Mouse (Mus musculus): ENCODE data around the gene Gm3573. TPM values are rescaled to one million over a fixed set of nuclear protein-coding genes. Genes with fewer than 3 reads are reported as not detected.
"Not testable (repeated sequence)": the region's sequence is repeated elsewhere in the genome, so short reads cannot be mapped to it uniquely, and the experiment has no call there.

The Gm3573 gene
- polyA plus RNA-seq (2014; fragmentation: Nextera tagmentation; extraction: Ambion mirVana), result not detected in 2 replicates

DNA sequence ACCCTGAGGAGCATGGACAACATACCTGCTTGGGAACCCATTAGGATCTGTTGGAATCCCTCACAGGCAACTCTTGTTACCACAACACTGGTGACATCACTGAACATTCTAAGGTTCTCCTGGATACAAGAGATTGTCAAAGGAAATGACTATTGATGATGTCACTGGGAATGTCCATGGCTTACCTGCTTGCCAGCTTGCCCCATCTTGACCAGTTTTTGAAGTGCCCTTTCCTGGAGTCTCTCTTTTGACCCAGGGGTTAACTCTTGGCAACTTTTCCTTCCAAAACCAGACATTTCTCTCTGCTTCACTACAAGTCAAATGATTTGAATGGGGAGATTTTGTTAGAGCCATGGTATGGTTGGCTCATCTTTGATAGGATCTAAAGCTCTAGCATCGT, at the start of gene Gm3573:
Gm3573 (minus strand) TSS at position 101 of the 400 bp plus-strand sequence.
- not testable (repeated sequence) for ATAC-seq (ENCODE audit: insufficient number of reproducible peaks, insufficient read depth, low FRiP score, low read depth); H3K27ac ChIP-seq (replicated peaks in 1 of 2; ENCODE audit: control insufficient read depth in 1 of 2, insufficient read depth in 1 of 2, low read depth in 2 of 2, low read length in 2 of 2); H3K36me3 ChIP-seq (ENCODE audit: control insufficient read depth, insufficient read depth, low read length); H3K9ac ChIP-seq (ENCODE audit: low read length); H3K9me3 ChIP-seq (ENCODE audit: control insufficient read depth, low read length); H3K4me1 ChIP-seq (ENCODE audit: control insufficient read depth in 2 of 2, insufficient read depth in 2 of 2, low read length in 2 of 2); H3K4me3 ChIP-seq (ENCODE audit: control insufficient read depth in 1 of 2, insufficient read depth in 1 of 2, low read depth in 1 of 2, low read length in 2 of 2); H3K4me2 ChIP-seq (ENCODE audit: low read length); H3K27me3 ChIP-seq (ENCODE audit: control insufficient read depth, insufficient read depth, low read length)
- no CpG with 5 or more reads among the region's 1 CpGs for WGBS

DNA sequence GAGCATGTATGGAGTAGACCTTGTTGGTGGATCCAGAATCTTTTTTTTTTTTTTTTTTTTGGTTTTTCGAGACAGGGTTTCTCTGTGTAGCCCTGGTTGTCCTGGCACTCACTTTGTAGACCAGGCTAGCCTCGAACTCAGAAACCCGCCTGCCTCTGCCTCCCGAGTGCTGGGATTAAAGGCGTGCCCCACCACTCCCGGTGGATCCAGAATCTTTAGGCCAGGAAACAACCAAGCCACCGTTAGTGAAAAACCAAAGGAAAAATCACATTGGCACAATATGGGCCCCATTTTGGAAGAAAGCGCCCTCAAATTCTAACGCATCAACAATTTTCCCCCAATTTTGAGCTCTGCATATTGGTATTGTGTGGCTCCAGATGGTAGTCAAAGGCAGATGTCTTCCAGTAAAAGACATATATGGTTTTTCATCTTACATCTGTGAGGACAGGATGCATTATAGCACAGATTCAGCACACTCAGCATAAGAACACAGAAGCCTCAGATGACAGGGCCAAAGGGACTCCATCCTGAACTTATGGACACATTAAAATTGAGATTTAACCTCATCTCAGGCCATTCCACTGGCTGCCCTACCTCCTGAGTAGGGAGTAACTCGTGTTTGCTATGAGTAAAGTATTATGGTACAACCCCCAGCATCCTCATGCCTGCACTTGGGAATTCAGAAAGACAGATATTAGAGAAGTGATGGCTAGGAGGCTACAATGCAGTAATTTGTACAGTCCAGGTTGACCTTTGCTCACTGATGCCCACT, 26.4 kb upstream of the Gm3573 start:
- H3K9me3 ChIP-seq (ENCODE audit: control insufficient read depth, low read length); H3K36me3 ChIP-seq (ENCODE audit: control insufficient read depth, insufficient read depth, low read length); ATAC-seq (ENCODE audit: insufficient number of reproducible peaks, insufficient read depth, low FRiP score, low read depth); H3K27me3 ChIP-seq (ENCODE audit: control insufficient read depth, insufficient read depth, low read length); H3K4me3 ChIP-seq (ENCODE audit: control insufficient read depth in 1 of 2, insufficient read depth in 1 of 2, low read depth in 1 of 2, low read length in 2 of 2); H3K4me2 ChIP-seq (ENCODE audit: low read length); H3K27ac ChIP-seq (replicated peaks in 1 of 2; ENCODE audit: control insufficient read depth in 1 of 2, insufficient read depth in 1 of 2, low read depth in 2 of 2, low read length in 2 of 2); H3K9ac ChIP-seq (ENCODE audit: low read length); H3K4me1 ChIP-seq (ENCODE audit: control insufficient read depth in 2 of 2, insufficient read depth in 2 of 2, low read length in 2 of 2): not testable (repeated sequence)
- 79% methylated on average over 8 of the region's 10 CpGs for WGBS

DNA sequence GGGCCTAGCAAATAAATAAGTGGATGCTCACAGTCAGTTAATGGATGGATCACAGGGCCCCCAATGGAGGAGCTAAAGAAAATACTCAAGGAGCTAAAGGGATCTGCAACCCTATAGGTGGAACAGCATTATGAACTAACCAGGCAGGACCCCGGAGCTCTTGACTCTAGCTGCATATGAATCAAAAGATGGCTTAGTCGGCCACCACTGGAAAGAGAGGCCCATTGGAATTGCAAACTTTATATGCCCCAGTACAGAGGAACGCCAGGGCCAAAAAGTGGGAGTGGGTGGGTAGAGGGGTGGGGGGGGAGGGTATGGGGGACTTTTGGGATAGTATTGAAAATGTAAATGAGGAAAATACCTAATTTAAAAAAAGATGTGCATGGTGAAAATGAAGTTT, 6.7 kb downstream of the Gm3573 start:
- WGBS, result 85% methylated on average over 3 of the region's 3 CpGs
- not testable (repeated sequence) for H3K4me2 ChIP-seq (ENCODE audit: low read length); H3K27ac ChIP-seq (replicated peaks in 1 of 2; ENCODE audit: control insufficient read depth in 1 of 2, insufficient read depth in 1 of 2, low read depth in 2 of 2, low read length in 2 of 2); ATAC-seq (ENCODE audit: insufficient number of reproducible peaks, insufficient read depth, low FRiP score, low read depth); H3K4me1 ChIP-seq (ENCODE audit: control insufficient read depth in 2 of 2, insufficient read depth in 2 of 2, low read length in 2 of 2); H3K27me3 ChIP-seq (ENCODE audit: control insufficient read depth, insufficient read depth, low read length); H3K4me3 ChIP-seq (ENCODE audit: control insufficient read depth in 1 of 2, insufficient read depth in 1 of 2, low read depth in 1 of 2, low read length in 2 of 2); H3K9ac ChIP-seq (ENCODE audit: low read length); H3K9me3 ChIP-seq (ENCODE audit: control insufficient read depth, low read length); H3K36me3 ChIP-seq (ENCODE audit: control insufficient read depth, insufficient read depth, low read length)

- WGBS, result 82% methylated on average over 1 of the region's 2 CpGs
- ATAC-seq (ENCODE audit: insufficient number of reproducible peaks, insufficient read depth, low FRiP score, low read depth); H3K27me3 ChIP-seq (ENCODE audit: control insufficient read depth, insufficient read depth, low read length); H3K36me3 ChIP-seq (ENCODE audit: control insufficient read depth, insufficient read depth, low read length); H3K27ac ChIP-seq (replicated peaks in 1 of 2; ENCODE audit: control insufficient read depth in 1 of 2, insufficient read depth in 1 of 2, low read depth in 2 of 2, low read length in 2 of 2); H3K4me1 ChIP-seq (ENCODE audit: control insufficient read depth in 2 of 2, insufficient read depth in 2 of 2, low read length in 2 of 2); H3K9me3 ChIP-seq (ENCODE audit: control insufficient read depth, low read length); H3K4me2 ChIP-seq (ENCODE audit: low read length); H3K9ac ChIP-seq (ENCODE audit: low read length); H3K4me3 ChIP-seq (ENCODE audit: control insufficient read depth in 1 of 2, insufficient read depth in 1 of 2, low read depth in 1 of 2, low read length in 2 of 2): not testable (repeated sequence)
These were observed 28.1 kb downstream of the Gm3573 start, which contains the start of gene Gm17027 for GRCm38 (mm10) chr14:42162522-42162921. TSS of gene Gm17027 (minus strand) at chr14:42162622.

Other genes with a start within 250 kb of the Gm3573 start
- gene 1700024B05Rik, start 246.8 kb downstream of the Gm3573 start, polyA plus RNA-seq (2014; fragmentation: Nextera tagmentation; extraction: Ambion mirVana), result not detected in 2 replicates
- not detected in 2 replicates for gene Gm6401, start 222.9 kb downstream of the Gm3573 start, polyA plus RNA-seq (2014; fragmentation: Nextera tagmentation; extraction: Ambion mirVana)
- gene Gm3543, start 207.5 kb downstream of the Gm3573 start, polyA plus RNA-seq (2014; fragmentation: Nextera tagmentation; extraction: Ambion mirVana), result not detected in 2 replicates
- not detected in 2 replicates for gene Gm7951, start 73.4 kb downstream of the Gm3573 start, polyA plus RNA-seq (2014; fragmentation: Nextera tagmentation; extraction: Ambion mirVana)
- not detected in 2 replicates for gene Gm17027, start 28.2 kb downstream of the Gm3573 start, polyA plus RNA-seq (2014; fragmentation: Nextera tagmentation; extraction: Ambion mirVana)
- not detected in 2 replicates for gene Gm17026, start 69.3 kb upstream of the Gm3573 start, polyA plus RNA-seq (2014; fragmentation: Nextera tagmentation; extraction: Ambion mirVana)
- gene Gm9611, start 106.6 kb upstream of the Gm3573 start, polyA plus RNA-seq (2014; fragmentation: Nextera tagmentation; extraction: Ambion mirVana), result not detected in 2 replicates
- gene Gm7995, start 119.4 kb upstream of the Gm3573 start, polyA plus RNA-seq (2014; fragmentation: Nextera tagmentation; extraction: Ambion mirVana), result not detected in 2 replicates
- not detected in 2 replicates for gene Gm8005, start 248.9 kb upstream of the Gm3573 start, polyA plus RNA-seq (2014; fragmentation: Nextera tagmentation; extraction: Ambion mirVana)